8 mouse cellular contexts compared by ENCODE assay signal in the genomic region with DNA sequence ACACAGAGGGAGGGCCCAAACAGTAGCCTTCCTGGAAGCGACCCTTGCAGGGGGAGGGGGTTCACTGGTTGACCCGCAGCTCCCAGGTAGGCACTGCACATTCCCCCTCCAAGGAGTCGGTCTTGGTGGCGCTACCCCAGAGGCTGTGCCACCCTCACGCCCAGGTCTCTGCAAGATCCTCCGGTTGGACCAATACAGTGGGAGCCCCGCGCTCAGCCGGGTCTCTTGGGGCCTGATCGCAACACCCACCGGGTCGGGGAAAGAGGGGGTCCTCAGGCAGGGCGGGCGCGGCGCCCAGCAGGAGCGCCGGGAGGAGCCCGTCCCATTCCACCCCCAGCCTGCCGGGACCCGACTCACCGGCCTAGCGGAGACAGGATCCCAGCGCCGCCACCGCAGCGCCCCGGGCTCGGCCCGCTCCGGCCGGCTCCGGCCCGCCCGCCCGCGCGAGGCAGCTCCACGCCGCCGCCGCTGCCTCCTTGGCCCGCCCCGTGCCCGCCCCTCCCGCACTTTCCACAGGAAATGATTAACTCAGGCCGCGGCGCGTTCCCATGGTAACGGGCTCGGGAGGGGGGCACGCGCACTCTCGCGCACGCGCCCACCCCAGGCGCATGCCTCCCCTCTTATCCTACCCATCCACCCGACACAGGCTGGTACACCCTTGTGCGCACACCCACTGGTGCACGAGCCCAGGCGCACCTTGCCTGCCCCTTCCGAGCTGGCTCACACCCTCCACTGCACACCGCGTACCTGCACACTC.
A peak's percentile ranks its signal among the peaks of the same experiment; 100 is the strongest.
DNase-seq lines count a peak whose midpoint lies in the region; ATAC-seq and TF ChIP-seq lines count a peak whose summit lies in the region.

No protein-coding gene starts in this region.

- peak; percentile 28 for ATAC-seq in heart, embryonic 14.5 days (ENCODE audit: insufficient number of reproducible peaks, insufficient read depth, low FRiP score, low read depth)
- ATAC-seq in liver, embryonic 11.5 days (replicated peaks; ENCODE audit: low FRiP score), result peak; percentile 32
- ATAC-seq in stomach, postnatal 0 days (ENCODE audit: low FRiP score, low TSS enrichment), result peak; percentile 77

- H3K27me3 ChIP-seq in C2C12 (ENCODE audit: control insufficient read depth, insufficient read depth, insufficient read length), result no peaks in the 10 kb centered on the region
- H3K27me3 ChIP-seq in heart, embryonic 14.5 days (ENCODE audit: control insufficient read depth, insufficient read depth, low read length), result no peaks in the 10 kb centered on the region; the same call in 1 of the 2 replicates
- peaks cover 29% of the 10 kb centered on the region for H3K27me3 ChIP-seq in liver, embryonic 11.5 days (replicated peaks; ENCODE audit: control insufficient read depth, insufficient read depth, low read length)
- no peaks in the 10 kb centered on the region; the same call in 1 of the 2 replicates for H3K27me3 ChIP-seq in stomach, postnatal 0 days (ENCODE audit: control insufficient read depth, insufficient read depth, low read length)

- H3ac ChIP-seq in C2C12 (ENCODE audit: control insufficient read depth, insufficient read length, low read depth), result peak overlapping the region; percentile 59

- no peaks in the 10 kb centered on the region for H3K79me3 ChIP-seq in C2C12 (ENCODE audit: low read depth)

- no peaks in the 10 kb centered on the region for H3K36me3 ChIP-seq in C2C12 (ENCODE audit: control insufficient read depth, insufficient read depth)
- H3K36me3 ChIP-seq in heart, embryonic 14.5 days (ENCODE audit: control insufficient read depth, insufficient read depth, low read length), result no peaks in the 10 kb centered on the region; the same call in 1 of the 2 replicates
- no peaks in the 10 kb centered on the region for H3K36me3 ChIP-seq in liver, embryonic 11.5 days (ENCODE audit: control insufficient read depth, insufficient read depth, low read length)
- H3K36me3 ChIP-seq in stomach, postnatal 0 days (ENCODE audit: control insufficient read depth, insufficient read depth, low read length), result no peaks in the 10 kb centered on the region

- WGBS in heart, embryonic 14.5 days, result under 1% methylated on average over 46 of the region's 66 CpGs
- WGBS in liver, embryonic 11.5 days, result 1% methylated on average over 61 of the region's 66 CpGs
- under 1% methylated on average over 52 of the region's 66 CpGs for WGBS in stomach, postnatal 0 days

- peak overlapping the region; percentile 97 for H3K4me2 ChIP-seq in heart, embryonic 14.5 days (ENCODE audit: low read length)
- peak overlapping the region; percentile 87 for H3K4me2 ChIP-seq in liver, embryonic 11.5 days
- H3K4me2 ChIP-seq in stomach, postnatal 0 days (replicated peaks; ENCODE audit: low read depth), result peak overlapping the region; percentile 98

- peak overlapping the region; percentile 89 for H3K9ac ChIP-seq in heart, embryonic 14.5 days (ENCODE audit: low read length)
- peak overlapping the region; percentile 64 for H3K9ac ChIP-seq in liver, embryonic 11.5 days (ENCODE audit: low read depth, low read length)
- peak overlapping the region; percentile 80 for H3K9ac ChIP-seq in stomach, postnatal 0 days (ENCODE audit: low read length)

- TF ChIP-seq CTCF in C2C12 (IDR thresholded peaks at IDR 0.05; ENCODE audit: control insufficient read depth, insufficient read depth, insufficient read length), result no peak
- no peak for TF ChIP-seq CTCF in bone marrow macrophage, adult 2 months (IDR thresholded peaks at IDR 0.05; ENCODE audit: low read depth, low read length)
- no peak for TF ChIP-seq CTCF in stomach, postnatal 0 days (IDR thresholded peaks at IDR 0.05; ENCODE audit: low read depth)

- TF ChIP-seq EP300 in stomach, postnatal 0 days (optimal IDR thresholded peaks at IDR 0.05), result no peak

- H3K79me2 ChIP-seq in C2C12 (ENCODE audit: control insufficient read depth, insufficient read depth), result no peaks in the 10 kb centered on the region

- peak; percentile 21 for DNase-seq in fibroblast of lung, adult 2 months (ENCODE audit: low read depth)
- DNase-seq in kidney, postnatal 10 days, result peak; percentile 94
- peak; percentile 67 for DNase-seq in liver, embryonic 11.5 days (ENCODE audit: low spot score)
- DNase-seq in naive thymus-derived CD4-positive, alpha-beta T cell, adult 2 months (ENCODE audit: low read depth), result peak; percentile 65
- DNase-seq in stomach, postnatal 0 days (ENCODE audit: low spot score), result peak; percentile 87

- H3K27ac ChIP-seq in bone marrow macrophage, adult 2 months (ENCODE audit: insufficient read depth, low read depth, low read length), result peak overlapping the region; percentile 38; the same call in 1 of the 2 replicates
- peak overlapping the region; percentile 56 to 75; a peak in 3 of 4 replicates for H3K27ac ChIP-seq in heart, embryonic 14.5 days (replicated peaks in 1 of 2; ENCODE audit: control insufficient read depth in 1 of 2, insufficient read depth in 1 of 2, low read depth in 2 of 2, low read length in 2 of 2)
- H3K27ac ChIP-seq in liver, embryonic 11.5 days (ENCODE audit: low read depth, low read length), result no peak overlapping the region
- H3K27ac ChIP-seq in stomach, postnatal 0 days (replicated peaks), result peak overlapping the region; percentile 89

- H3K4me1 ChIP-seq in bone marrow macrophage, adult 2 months (ENCODE audit: control insufficient read depth, insufficient read depth, low read length), result peaks cover 23% of the 10 kb centered on the region
- H3K4me1 ChIP-seq in heart, embryonic 14.5 days (ENCODE audit: control insufficient read depth in 2 of 2, insufficient read depth in 2 of 2, low read length in 2 of 2), result peaks cover 30 to 49% of the 10 kb centered on the region in 2 experiments
- H3K4me1 ChIP-seq in liver, embryonic 11.5 days (replicated peaks; ENCODE audit: control insufficient read depth, insufficient read depth, low read length), result peaks cover 28% of the 10 kb centered on the region
- peaks cover 14% of the 10 kb centered on the region for H3K4me1 ChIP-seq in stomach, postnatal 0 days (replicated peaks; ENCODE audit: control insufficient read depth, insufficient read depth)

- TF ChIP-seq POLR2A in bone marrow macrophage, adult 2 months (IDR thresholded peaks at IDR 0.05; ENCODE audit: borderline replicate concordance, low read depth, low read length), result no peak

- peak overlapping the region; percentile 43 for H3K4me3 ChIP-seq in C2C12 (ENCODE audit: insufficient read depth, poor library complexity, severe bottlenecking)
- peak overlapping the region; percentile 77 for H3K4me3 ChIP-seq in bone marrow macrophage, adult 2 months (ENCODE audit: insufficient read depth, low read length)
- H3K4me3 ChIP-seq in heart, embryonic 14.5 days (ENCODE audit: control insufficient read depth in 1 of 2, insufficient read depth in 1 of 2, low read depth in 1 of 2, low read length in 2 of 2), result peak overlapping the region; percentile 70 to 78
- peak overlapping the region; percentile 64 for H3K4me3 ChIP-seq in liver, embryonic 11.5 days (ENCODE audit: low read depth, low read length)
- H3K4me3 ChIP-seq in stomach, postnatal 0 days (ENCODE audit: low read depth, low read length), result peak overlapping the region; percentile 66

- H3K9me3 ChIP-seq in heart, embryonic 14.5 days (ENCODE audit: control insufficient read depth, low read length), result no peaks in the 10 kb centered on the region
- no peaks in the 10 kb centered on the region for H3K9me3 ChIP-seq in liver, embryonic 11.5 days (ENCODE audit: control insufficient read depth, low read length)
- no peaks in the 10 kb centered on the region for H3K9me3 ChIP-seq in stomach, postnatal 0 days (ENCODE audit: control insufficient read depth, low read length)

TF ChIP-seq in C2C12, 6 proteins besides CTCF, POLR2A, EP300 and RAD21:
- TF ChIP-seq USF1 (IDR thresholded peaks at IDR 0.05; ENCODE audit: low read depth), result no peak
- TF ChIP-seq MYOD1 (IDR thresholded peaks at IDR 0.05; ENCODE audit: control insufficient read depth, insufficient read length, low read depth), result no peak
- no peak for TF ChIP-seq FOSL1 (IDR thresholded peaks at IDR 0.05; ENCODE audit: insufficient read depth, low read length, poor library complexity, severe bottlenecking)
- no peak for TF ChIP-seq MYOG (IDR thresholded peaks at IDR 0.05; ENCODE audit: control insufficient read depth, extremely low read depth, insufficient read length)
- TF ChIP-seq CEBPB (IDR thresholded peaks at IDR 0.05; ENCODE audit: low read depth), result no peak
- no peak for TF ChIP-seq MAX (IDR thresholded peaks at IDR 0.05)

Comparison
In these comparisons a context has a peak if more than half of its experiments do, and no peak if none do; other contexts are left out.
1. DNase-seq: peak in every context shown above with its lines; median percentile 94 in kidney, postnatal 10 days; 87 in stomach, postnatal 0 days; 67 in liver, embryonic 11.5 days; 65 in naive thymus-derived CD4-positive, alpha-beta T cell, adult 2 months; 21 in fibroblast of lung, adult 2 months.